Comparison of ENCODE assay signal across 9 mouse cellular contexts in the genomic region with DNA sequence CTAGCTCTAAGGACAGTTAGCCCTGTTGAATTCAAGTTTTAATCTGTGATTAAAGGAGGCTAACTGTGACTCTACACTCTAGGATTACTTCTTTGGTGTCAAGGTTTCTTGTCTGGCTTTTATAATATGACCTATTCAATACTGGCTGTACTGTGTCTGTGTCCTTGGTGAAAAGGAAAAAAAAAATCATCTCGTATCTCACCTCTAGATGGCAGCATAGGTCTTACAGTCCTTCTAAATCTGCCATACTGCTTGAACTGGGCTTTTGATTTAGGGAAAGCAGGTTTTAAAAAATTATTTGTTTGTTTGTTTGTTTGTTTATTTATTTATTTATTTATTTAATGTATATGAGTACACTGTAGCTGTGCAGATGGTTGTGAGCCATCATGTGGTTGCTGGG. TPM values are rescaled to one million over a fixed set of nuclear protein-coding genes. Genes with fewer than 3 reads are reported as not detected.
DNase-seq lines count a peak whose midpoint lies in the region; ATAC-seq and TF ChIP-seq lines count a peak whose summit lies in the region.
"Had no signal": no experiment of that assay in that cellular context is flagged by ENCODE, and none has a peak within 500 bp of the region (broad histone marks: within the 10 kb centered on the region; RNA-seq: fewer than 3 reads in every experiment).

No protein-coding gene starts in this region.

- no peaks in the 10 kb centered on the region for H3K4me1 ChIP-seq in kidney, adult 2 months (ENCODE audit: control insufficient read depth, insufficient read depth, low read length)
- no peaks in the 10 kb centered on the region for H3K4me1 ChIP-seq in kidney, embryonic 14.5 days (ENCODE audit: control insufficient read depth, insufficient read depth, low read length)
- H3K4me1 ChIP-seq: embryonic facial prominence, embryonic 12.5 days had no signal

- no peak overlapping the region for H3K4me3 ChIP-seq in kidney, adult 2 months (ENCODE audit: insufficient read depth, low read depth, low read length)
- H3K4me3 ChIP-seq in kidney, embryonic 14.5 days (ENCODE audit: low read length) = no peak overlapping the region
- no peak overlapping the region for H3K4me3 ChIP-seq in C2C12 (ENCODE audit: insufficient read depth, poor library complexity, severe bottlenecking)
- H3K4me3 ChIP-seq: embryonic facial prominence, embryonic 12.5 days had no signal

- H3ac ChIP-seq in C2C12 (ENCODE audit: control insufficient read depth, insufficient read length, low read depth) = no peak overlapping the region

- H3K27ac ChIP-seq in kidney, adult 2 months (ENCODE audit: insufficient read depth, low read depth, low read length) = no peak overlapping the region
- H3K27ac ChIP-seq in kidney, embryonic 14.5 days (ENCODE audit: low read depth, low read length) = no peak overlapping the region
- H3K27ac ChIP-seq: embryonic facial prominence, embryonic 12.5 days had no signal

- no peaks in the 10 kb centered on the region for H3K79me2 ChIP-seq in C2C12 (ENCODE audit: control insufficient read depth, insufficient read depth)

- TF ChIP-seq CTCF in kidney, adult 2 months (conservative IDR thresholded peaks at IDR 0.05; ENCODE audit: insufficient read depth, insufficient read length, low read depth, low read length) = no peak; the same call in 1 of the 2 replicates
- TF ChIP-seq CTCF in C2C12 (IDR thresholded peaks at IDR 0.05; ENCODE audit: control insufficient read depth, insufficient read depth, insufficient read length) = peak; percentile 4

- no peaks in the 10 kb centered on the region for H3K27me3 ChIP-seq in kidney, adult 2 months (replicated peaks; ENCODE audit: control insufficient read depth, insufficient read depth, low read length)
- no peaks in the 10 kb centered on the region for H3K27me3 ChIP-seq in kidney, embryonic 14.5 days (ENCODE audit: control insufficient read depth, insufficient read depth, low read length)
- no peaks in the 10 kb centered on the region for H3K27me3 ChIP-seq in C2C12 (ENCODE audit: control insufficient read depth, insufficient read depth, insufficient read length)
- H3K27me3 ChIP-seq: embryonic facial prominence, embryonic 12.5 days had no signal

- no peak for TF ChIP-seq POLR2A in kidney, adult 2 months (IDR thresholded peaks at IDR 0.05; ENCODE audit: low read depth, low read length)

- H3K9ac ChIP-seq in kidney, embryonic 14.5 days (ENCODE audit: low read depth, low read length) = no peak overlapping the region
- H3K9ac ChIP-seq: embryonic facial prominence, embryonic 12.5 days had no signal

- DNase-seq in kidney, adult 2 months = peak; percentile 68
- peak; percentile 44 for DNase-seq in Muller cell, postnatal 12 days (ENCODE audit: inconsistent ontology term)
- no peak for DNase-seq in cerebellum, postnatal 4 days (ENCODE audit: low spot score in 2 of 2)
- DNase-seq in urinary bladder, postnatal 36 days (ENCODE audit: low spot score in 2 of 2) = no peak
- no peak for DNase-seq in kidney, adult 11 months

- 0% methylated on average over 1 of the region's 1 CpGs for WGBS in kidney, adult 2 months
- WGBS in kidney, embryonic 14.5 days = 0% methylated on average over 1 of the region's 1 CpGs

- no peak overlapping the region for H3K4me2 ChIP-seq in kidney, embryonic 14.5 days (replicated peaks; ENCODE audit: low read depth, low read length)
- H3K4me2 ChIP-seq: embryonic facial prominence, embryonic 12.5 days had no signal

- no peak for ATAC-seq in kidney, embryonic 14.5 days (ENCODE audit: low FRiP score, low TSS enrichment)
- peak; percentile 68 for ATAC-seq in inflammation-experienced regulatory T-cells, adult 6 months

- peaks cover 8% of the 10 kb centered on the region; the same call in 1 of the 2 replicates for H3K36me3 ChIP-seq in kidney, adult 2 months (ENCODE audit: control insufficient read depth, insufficient read depth, low read length)
- H3K36me3 ChIP-seq in kidney, embryonic 14.5 days (ENCODE audit: control insufficient read depth, insufficient read depth, low read length) = peaks cover 33% of the 10 kb centered on the region
- peaks cover 51% of the 10 kb centered on the region for H3K36me3 ChIP-seq in C2C12 (ENCODE audit: control insufficient read depth, insufficient read depth)

- no peaks in the 10 kb centered on the region for H3K79me3 ChIP-seq in C2C12 (ENCODE audit: low read depth)

- no peaks in the 10 kb centered on the region for H3K9me3 ChIP-seq in kidney, embryonic 14.5 days (ENCODE audit: control insufficient read depth, low read length)
- H3K9me3 ChIP-seq: embryonic facial prominence, embryonic 12.5 days had no signal

TF ChIP-seq in C2C12, 6 proteins besides CTCF, POLR2A, EP300 and RAD21:
- TF ChIP-seq MAX (IDR thresholded peaks at IDR 0.05) (no peak), MYOD1 (IDR thresholded peaks at IDR 0.05; ENCODE audit: control insufficient read depth, insufficient read length, low read depth) (no peak), CEBPB (IDR thresholded peaks at IDR 0.05; ENCODE audit: low read depth) (no peak), FOSL1 (IDR thresholded peaks at IDR 0.05; ENCODE audit: insufficient read depth, low read length, poor library complexity, severe bottlenecking) (no peak), MYOG (IDR thresholded peaks at IDR 0.05; ENCODE audit: control insufficient read depth, extremely low read depth, insufficient read length) (no peak), USF1 (IDR thresholded peaks at IDR 0.05; ENCODE audit: low read depth) (no peak)

RNA-seq across cellular contexts. Expression of gene Lin52, which starts 17.5 kb away (rescaled TPM):
- polyA plus RNA-seq in kidney, adult 2 months (2012; rRNA removed) = 21.6 and 26.3 TPM in 2 replicates
- 21.0 and 23.2 TPM in 2 replicates for polyA plus RNA-seq in kidney, embryonic 14.5 days (2014; fragmentation: Nextera tagmentation; extraction: Ambion mirVana)
- polyA plus RNA-seq in C2C12 (2012; fragmentation: generic; extraction: Trizol) = 2.8 TPM
- 10 to 100 TPM; 25.6 to 29.4 (median 25.6) TPM for polyA plus RNA-seq in inflammation-experienced regulatory T-cells, adult 6 months (2017; shearing (Covaris generic))

RNA-seq across cellular contexts. Expression of gene Aldh6a1, which starts 17.9 kb away (rescaled TPM):
- 245 and 297 TPM in 2 replicates for polyA plus RNA-seq in kidney, adult 2 months (2012; rRNA removed)
- 25.0 and 50.2 TPM in 2 replicates for polyA plus RNA-seq in kidney, embryonic 14.5 days (2014; fragmentation: Nextera tagmentation; extraction: Ambion mirVana)
- polyA plus RNA-seq in C2C12 (2012; fragmentation: generic; extraction: Trizol) = 0.47 TPM
- polyA plus RNA-seq in inflammation-experienced regulatory T-cells, adult 6 months (2017; shearing (Covaris generic)) = 10 to 100 TPM in 2 of 3 experiments, 1 to 10 TPM in 1; 3.9 to 17.8 (median 16.4) TPM

RNA-seq across cellular contexts. Expression of gene Rnf113a2, which starts 51.7 kb away (rescaled TPM):
- 5.6 and 6.2 TPM in 2 replicates for polyA plus RNA-seq in kidney, adult 2 months (2012; rRNA removed)
- polyA plus RNA-seq in kidney, embryonic 14.5 days (2014; fragmentation: Nextera tagmentation; extraction: Ambion mirVana) = 22.1 and 27.2 TPM in 2 replicates
- 3.0 TPM for polyA plus RNA-seq in C2C12 (2012; fragmentation: generic; extraction: Trizol)
- polyA plus RNA-seq in inflammation-experienced regulatory T-cells, adult 6 months (2017; shearing (Covaris generic)) = 10 to 100 TPM; 31.0 to 35.6 (median 31.9) TPM

RNA-seq across cellular contexts. Expression of gene Bbof1, which starts 59.8 kb away (rescaled TPM):
- polyA plus RNA-seq in kidney, adult 2 months (2012; rRNA removed) = 0.46 and 0.58 TPM in 2 replicates
- polyA plus RNA-seq in kidney, embryonic 14.5 days (2014; fragmentation: Nextera tagmentation; extraction: Ambion mirVana) = 1.1 and 1.9 TPM in 2 replicates
- polyA plus RNA-seq in C2C12 (2012; fragmentation: generic; extraction: Trizol) = 0.25 TPM
- polyA plus RNA-seq in inflammation-experienced regulatory T-cells, adult 6 months (2017; shearing (Covaris generic)) = under 1 TPM; 0.30 to 0.69 (median 0.60) TPM

RNA-seq across cellular contexts. Expression of gene Entpd5, which starts 59.9 kb away (rescaled TPM):
- polyA plus RNA-seq in kidney, adult 2 months (2012; rRNA removed) = 100 and 111 TPM in 2 replicates
- 8.3 and 19.6 TPM in 2 replicates for polyA plus RNA-seq in kidney, embryonic 14.5 days (2014; fragmentation: Nextera tagmentation; extraction: Ambion mirVana)
- 4.5 TPM for polyA plus RNA-seq in C2C12 (2012; fragmentation: generic; extraction: Trizol)
- polyA plus RNA-seq in inflammation-experienced regulatory T-cells, adult 6 months (2017; shearing (Covaris generic)) = 10 to 100 TPM; 22.4 to 28.4 (median 24.5) TPM

Comparison
In these comparisons a context has a peak if more than half of its experiments do, and no peak if none do; other contexts are left out.
1. DNase-seq: peak in kidney, adult 2 months (single experiment) and Muller cell, postnatal 12 days (single experiment); none in cerebellum, postnatal 4 days (0 of 2), urinary bladder, postnatal 36 days (0 of 2) and kidney, adult 11 months (single experiment).